Mouse (Mus musculus): ENCODE data around the gene Dync1li2.

Dync1li2 gene

DNA sequence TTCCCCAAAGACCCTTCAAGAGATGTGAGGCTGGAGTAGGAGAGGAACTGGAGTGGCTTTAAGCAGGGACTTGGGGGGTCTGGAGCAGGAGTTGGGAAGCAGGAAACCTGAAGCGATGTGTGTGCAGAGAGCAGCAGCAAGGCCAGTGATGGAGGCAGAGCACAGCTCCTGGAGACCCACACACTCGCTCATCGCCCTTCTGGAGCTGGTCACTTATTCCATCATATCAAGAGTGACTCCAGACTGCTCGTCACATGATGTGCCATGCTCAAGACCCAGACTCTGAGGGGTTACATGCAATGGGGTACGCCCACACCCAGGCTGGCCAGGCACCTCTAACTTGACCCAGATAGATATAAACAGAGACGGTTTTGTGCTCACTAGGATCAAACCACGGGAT, 62.6 kb downstream of the Dync1li2 start:
- no peak for DNase-seq

DNA sequence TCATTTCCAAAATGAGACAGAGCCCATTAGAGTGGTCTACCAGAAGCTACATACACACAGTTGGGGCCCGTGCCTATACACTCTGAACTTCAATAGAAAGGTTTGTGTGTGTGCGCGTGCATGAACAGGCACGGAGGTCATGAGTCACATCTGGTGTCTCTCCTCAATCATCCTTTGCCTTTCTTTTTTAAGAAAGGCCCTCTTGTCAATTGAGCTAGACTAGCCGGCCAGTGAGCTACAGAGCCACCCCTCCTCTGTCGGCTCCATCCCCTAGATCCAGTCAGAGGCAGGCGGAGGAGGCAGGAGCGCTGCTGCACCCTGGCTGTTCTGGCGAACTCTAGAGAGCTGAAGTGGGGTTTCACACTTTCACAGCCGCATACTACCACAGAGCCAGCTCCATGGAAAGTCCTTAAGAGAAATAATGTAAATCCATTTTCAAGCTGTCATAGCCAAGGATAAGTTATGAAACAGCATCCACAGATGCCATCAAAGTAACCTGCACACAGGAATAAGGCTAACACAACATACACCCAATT, 63.5 kb downstream of the Dync1li2 start:
- DNase-seq = no peak

DNA sequence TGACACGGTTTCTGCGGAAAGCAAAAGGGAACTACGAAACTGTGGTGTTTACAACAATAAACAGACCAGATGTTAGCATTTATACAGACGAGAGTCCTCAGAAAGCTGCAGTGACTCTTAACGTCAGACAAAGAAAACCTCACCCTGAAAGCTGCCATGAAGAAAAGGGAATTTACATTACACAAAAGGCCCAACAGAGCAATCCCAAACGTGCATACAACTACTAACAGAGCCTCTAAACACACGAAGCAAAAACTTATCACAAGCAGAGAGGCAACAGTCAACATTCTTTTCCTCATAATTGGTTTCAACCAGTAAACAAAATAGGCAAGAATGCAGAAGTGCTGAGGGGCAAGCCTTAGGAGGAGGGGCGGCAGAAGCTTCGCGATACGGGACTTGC, 66.2 kb downstream of the Dync1li2 start:
- no peak for DNase-seq

DNA sequence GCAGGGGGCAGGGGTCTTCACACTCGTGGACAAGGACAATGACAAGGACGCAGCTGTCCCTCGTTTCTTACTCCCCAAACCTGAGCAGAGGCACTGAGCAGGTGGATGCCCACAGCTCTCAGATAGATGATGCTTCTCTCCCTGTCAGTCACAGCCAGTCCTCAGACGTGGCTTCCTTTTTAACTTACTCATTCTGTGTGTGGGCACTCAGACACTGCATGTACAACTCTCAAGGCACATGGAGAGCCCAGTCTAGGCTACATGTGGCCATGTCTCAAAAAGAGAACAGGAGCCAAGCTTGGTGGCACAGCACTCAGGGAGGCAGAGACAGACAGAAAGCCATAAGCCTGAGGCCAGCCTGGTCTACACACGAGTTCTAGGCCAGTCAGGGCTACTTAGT, 66.9 kb downstream of the Dync1li2 start:
- no peak for DNase-seq

DNA sequence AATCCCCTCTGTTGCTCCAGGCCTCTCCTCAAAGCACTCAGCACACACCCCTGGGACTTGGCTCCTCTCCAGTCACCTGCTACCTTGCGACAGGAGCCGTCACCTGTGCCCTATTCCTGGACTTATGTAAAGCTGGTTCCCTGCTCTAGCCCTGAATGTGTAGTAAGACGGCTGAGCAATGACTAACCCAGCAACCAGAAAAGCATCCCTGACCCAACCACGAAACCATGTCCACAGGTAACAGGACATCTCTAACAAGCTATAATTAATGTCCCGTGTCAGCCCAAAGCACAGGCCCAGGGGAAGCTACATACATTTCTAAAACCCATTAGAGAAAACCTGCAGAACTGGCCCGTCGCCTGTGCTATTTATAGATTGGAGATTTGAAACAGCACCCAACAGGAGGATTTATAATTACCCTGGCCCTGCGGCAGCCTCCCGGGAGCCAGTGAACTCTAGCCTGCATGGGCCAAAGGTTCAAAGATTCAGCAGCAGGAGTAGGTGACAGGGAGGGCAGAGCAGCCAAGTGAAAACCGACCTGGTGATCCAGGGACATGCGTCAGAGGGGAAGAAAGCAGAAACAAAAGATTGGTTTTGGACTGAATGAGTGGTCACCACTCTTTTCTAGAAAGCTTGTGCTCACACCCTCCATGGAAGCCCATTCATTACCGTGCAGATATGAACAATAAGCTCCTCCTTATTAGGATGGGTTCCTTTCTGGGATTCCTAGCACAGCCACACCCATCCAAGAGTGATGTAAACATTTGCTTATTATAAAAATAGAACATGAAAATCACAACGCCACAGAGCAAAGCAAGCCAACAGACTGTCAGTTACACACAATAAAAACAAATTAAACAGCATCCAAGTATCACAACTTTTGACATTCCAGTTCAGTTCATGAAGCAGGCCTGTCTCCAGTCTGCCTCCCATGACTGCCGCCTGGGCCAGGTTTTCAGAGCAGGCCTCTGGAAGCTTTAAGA, 67.7 kb downstream of the Dync1li2 start:
- DNase-seq = no peak

DNA sequence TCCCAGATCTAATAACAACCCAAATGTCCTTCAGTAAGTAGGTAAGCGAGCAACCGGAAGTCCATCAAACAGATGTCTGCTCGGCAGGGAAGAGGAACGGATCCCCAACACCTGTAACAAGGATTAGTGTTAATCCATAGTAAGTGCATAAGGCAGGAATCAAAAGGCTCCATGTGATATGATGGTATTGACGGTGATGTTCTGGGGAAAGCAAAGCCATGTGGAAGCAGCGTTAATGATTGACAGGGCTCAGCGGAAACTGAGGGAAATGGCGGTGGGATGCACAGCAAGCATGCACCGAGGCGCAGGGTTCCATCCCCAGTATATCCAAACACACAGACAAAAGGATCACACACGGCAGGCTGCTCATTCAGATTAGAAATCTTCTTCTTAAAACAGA, 68.6 kb downstream of the Dync1li2 start:
- no peak for DNase-seq

DNA sequence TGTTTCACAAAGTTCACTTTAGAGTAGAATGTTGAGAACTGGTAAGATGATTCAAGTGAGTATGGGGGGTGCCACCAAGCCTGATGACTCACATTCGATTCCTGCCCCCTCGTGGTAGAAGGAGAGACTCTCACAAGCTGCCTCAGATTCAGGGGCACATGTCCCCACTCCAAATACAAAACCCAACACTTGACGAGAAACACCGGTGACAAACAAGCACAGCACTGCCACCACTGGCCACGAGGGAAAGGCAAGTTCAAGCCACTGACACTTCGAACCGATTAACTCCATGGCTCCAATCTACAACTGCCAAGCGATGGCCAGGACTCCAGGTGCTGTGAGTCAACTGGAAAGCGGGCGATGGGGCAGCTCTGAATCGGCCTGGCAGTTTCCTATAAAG, 69.1 kb downstream of the Dync1li2 start:
- no peak for DNase-seq

DNA sequence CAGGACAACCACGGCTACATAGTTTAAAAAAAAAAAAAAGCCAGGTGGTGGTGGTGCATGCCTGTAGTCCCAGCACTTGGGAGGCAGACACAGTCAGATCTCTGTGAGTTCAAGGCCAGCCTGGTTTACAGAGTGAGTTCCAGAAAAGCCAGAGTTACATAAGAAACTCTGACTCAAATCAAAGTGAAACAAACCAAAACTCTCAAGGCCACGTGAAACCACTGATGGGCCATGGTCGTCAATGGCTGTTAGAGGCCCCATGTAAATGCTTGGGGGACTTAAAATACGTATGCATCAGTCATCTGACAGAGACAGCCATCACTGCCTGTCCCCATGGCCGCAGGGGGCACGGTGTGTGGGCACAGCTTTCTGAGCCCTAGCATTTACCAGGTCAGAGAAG, 71.7 kb downstream of the Dync1li2 start:
- no peak for DNase-seq

DNA sequence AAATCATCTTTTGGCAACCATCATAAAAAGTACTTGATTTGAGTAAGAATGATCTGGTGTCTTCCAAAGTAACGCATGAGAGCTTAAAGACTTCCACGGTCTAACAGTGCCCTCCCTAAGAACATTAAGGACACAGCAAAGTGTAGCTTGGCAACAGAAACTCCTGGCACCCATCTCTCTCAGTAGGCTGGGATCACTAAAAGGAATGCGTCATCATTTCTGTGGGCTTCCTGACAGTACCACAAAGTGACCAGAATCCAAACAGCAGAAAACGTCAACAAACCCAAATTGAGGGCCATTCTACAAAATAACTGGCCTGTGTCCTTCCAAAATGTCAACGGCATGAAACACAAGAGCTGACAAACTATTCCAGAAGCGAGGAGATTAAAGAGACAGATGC, 72.8 kb downstream of the Dync1li2 start:
- DNase-seq = no peak

DNA sequence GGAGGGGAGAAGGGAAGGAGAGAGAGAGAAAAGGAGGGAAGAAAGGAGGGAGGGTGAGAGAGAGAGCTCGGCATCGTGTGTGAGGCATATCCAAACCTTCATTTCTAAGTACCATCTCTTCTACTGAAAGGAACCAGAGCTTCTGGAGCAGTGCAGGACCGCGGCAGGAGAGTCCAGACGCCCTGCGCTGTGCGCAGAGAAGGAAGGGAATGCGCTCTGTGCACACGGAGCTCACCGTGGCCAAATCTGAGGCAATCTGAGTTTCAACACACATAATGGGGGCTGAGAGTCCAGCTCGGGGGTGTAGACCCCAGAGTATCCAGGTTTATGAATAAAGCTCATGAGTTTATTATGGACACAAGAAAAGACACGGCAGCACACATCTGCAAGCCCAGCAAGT, 73.3 kb downstream of the Dync1li2 start:
- no peak for DNase-seq
